Mouse (Mus musculus): ENCODE results near the gene Tmem132b.
"Not testable (repeated sequence)": the region's sequence is repeated elsewhere in the genome, so short reads cannot be mapped to it uniquely, and the experiment has no call there.

Tmem132b gene

GRCm38 (mm10) chr5:125531634-125532033, at the start of gene Tmem132b:
Tmem132b (plus strand) TSS chr5:125531774.
- DNase-seq (ENCODE audit: low spot score) = peak; percentile 32

DNA sequence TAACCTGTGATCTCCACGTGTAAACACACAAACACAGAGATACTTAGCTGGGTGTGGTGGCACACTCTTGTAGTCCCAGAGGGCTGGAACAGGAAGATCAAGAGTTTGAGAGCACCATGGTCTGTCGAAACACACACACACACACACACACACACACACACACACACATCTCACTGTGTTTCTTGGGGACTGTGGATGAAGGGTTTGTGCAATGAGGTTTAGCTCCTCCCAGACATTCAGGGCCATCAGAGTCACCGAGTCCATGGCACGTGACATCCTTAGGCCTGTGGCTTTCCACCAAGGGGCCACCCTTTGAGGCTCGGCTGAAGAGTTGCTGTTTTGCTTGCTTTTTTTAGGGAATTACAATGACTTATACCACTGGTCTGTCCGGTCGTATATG, 49.1 kb upstream of the Tmem132b start:
- no peak for DNase-seq (ENCODE audit: low spot score)

GRCm38 (mm10) chr5:125483712-125484611, 47.6 kb upstream of the Tmem132b start:
- no peak for DNase-seq (ENCODE audit: low spot score)

GRCm38 (mm10) chr5:125485031-125485778, 46.4 kb upstream of the Tmem132b start:
- no peak for DNase-seq (ENCODE audit: low spot score)

GRCm38 (mm10) chr5:125486088-125486487, 45.5 kb upstream of the Tmem132b start:
- no peak for DNase-seq (ENCODE audit: low spot score)

DNA sequence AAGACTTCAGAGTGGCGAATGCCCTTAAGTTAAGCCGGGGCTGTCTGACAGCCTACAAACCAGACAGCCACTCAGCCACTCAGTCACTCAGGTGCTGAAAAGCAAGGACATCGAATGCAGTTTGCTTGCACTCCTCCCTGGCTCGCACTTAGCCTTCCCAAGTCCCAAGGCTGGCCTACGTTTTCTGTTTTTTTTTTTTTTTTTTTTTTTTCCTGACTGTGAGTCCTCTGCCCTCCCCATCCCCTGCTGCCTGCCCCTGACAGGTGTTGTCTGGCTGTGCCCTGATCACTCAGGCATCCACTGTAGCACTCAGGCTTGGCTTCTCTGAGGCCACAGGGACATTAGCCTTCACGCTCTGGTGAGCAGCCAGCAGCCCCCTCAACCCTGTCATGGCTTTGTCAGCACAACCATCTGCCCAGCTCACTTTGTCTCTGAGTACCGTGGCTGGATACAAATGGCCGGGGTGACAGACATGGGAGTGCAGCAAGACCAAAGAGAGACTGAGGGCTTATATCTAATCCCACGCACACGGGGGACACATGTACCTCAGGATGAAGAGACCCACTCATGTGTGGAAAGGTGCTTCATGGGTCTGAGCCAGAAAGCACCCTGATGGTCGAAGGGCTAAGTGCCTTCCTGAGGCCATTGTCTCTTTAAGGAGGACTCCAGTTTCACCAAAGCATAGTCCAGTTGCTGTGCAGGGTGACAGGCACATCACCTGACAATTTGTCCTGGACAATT, 44.0 kb upstream of the Tmem132b start:
- DNase-seq (ENCODE audit: low spot score) = no peak

GRCm38 (mm10) chr5:125488116-125488455, 43.5 kb upstream of the Tmem132b start:
- no peak for DNase-seq (ENCODE audit: low spot score)

GRCm38 (mm10) chr5:125488953-125489352, 42.6 kb upstream of the Tmem132b start:
- not testable (repeated sequence) for DNase-seq (ENCODE audit: low spot score)

GRCm38 (mm10) chr5:125491107-125491506, 40.5 kb upstream of the Tmem132b start:
- DNase-seq (ENCODE audit: low spot score) = no peak

DNA sequence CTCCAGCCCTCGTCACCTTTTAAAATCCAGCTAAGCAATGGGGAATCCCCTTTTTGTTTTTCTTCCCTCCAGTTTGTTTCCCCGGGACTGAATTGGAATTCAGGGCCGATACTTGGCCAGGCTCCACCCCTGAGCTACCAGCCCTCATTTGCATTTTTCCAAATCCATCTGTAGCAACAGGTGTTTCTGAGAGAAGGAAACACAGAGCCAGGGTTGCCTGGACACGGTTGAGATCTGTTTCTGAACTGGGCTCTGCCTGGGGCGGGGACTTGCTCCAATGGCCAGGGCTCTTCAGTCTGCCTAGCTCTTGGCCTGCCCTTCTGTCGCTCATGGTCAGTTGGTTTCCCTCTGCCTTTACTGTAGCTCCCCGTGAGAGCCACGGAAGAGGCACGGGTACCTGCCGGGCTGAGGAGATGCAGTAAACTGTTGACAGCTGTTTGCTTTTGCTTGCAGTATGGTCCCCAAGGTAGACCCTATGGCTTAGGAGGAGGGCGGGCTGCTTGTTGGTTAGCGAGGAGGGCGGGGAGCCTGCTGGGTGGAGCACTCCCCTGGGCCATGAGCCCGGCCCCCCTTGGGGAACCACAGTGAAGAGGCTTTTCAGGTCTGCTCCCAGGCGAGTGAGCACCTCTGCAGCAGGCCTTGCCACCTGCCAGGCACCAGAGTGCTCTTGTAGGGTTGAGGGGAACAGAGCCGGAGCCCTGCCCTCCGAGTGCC, 39.0 kb upstream of the Tmem132b start:
- no peak for DNase-seq (ENCODE audit: low spot score)

DNA sequence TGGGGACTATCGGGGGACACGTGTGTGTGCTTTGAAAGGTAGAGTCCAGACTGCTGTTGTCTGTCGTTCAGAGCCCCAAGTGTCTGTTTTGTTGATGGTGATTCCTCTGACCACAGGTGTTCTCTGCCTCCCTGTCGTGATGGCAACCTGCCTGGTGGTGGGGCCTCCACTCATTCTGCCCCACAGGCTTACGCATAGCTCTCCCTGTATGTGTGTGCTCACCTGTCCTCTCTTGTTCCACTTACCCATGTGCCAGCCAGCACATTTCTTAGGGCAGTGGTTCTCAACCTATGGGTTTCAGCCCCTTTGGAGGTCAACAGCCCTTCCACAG, 38.5 kb upstream of the Tmem132b start:
- DNase-seq (ENCODE audit: low spot score) = no peak

- no peak for DNase-seq (ENCODE audit: low spot score)
Observed at GRCm38 (mm10) chr5:125495655-125496054, 35.9 kb upstream of the Tmem132b start.

DNA sequence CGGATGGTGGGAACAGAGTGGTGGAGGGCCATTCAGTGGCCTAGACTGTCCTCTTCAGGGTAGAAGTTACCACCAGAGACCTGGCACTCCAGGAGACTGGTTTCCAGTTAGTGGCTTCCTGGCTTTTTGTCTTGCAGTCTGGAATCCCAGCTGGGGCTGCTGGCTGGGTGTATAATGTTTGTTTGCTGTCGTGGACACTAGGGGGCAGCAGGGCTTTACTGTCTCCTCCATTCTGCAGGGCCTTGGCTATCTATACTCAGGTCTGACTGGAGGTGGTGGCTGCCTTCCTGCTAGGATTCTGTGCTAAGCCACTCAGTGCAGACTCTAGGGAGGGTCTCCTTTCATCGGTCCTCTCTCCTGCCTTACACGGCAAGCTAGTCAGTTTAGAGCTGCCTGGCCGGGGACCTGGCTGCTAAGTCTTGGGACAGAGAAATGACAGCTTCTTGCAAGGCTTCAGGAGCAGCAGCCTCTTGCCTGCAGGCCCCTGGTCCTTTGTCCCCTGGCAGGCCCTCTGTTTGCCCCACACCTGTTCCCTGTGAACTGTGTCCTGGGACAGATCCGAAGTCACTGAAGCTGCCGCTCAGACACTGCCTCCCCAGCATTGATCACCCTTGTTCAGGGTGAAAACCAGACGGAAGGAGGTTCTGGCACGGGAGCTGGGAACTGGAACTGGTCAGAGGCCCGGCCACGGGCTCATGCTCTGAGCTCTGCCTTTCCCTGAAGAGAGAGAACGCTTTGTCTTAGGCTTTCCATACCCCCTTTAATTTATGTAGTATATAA, 33.6 kb upstream of the Tmem132b start:
- DNase-seq (ENCODE audit: low spot score) = peak; percentile 69

- no peak for DNase-seq (ENCODE audit: low spot score)
Observed at GRCm38 (mm10) chr5:125501505-125501904, 30.1 kb upstream of the Tmem132b start.

DNA sequence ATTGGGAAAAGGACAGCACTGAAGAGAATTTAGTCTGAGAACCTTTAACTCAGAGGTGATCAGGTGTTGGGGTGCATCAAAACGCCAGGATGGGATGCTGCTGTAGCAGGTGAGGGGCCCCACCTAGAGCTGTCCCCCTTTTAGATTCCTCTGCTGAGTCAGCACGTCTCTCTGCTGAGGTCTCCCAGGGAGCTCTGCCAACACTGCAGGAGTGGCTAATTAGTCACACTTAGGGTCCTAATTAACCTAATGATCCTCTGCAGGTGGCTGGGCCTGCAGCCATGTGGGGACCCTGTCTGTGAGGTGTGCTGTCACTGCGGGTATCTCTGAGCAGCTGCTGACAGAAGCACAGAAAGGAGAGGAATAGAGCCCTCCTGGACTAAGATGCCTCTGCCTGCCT, 29.4 kb upstream of the Tmem132b start:
- no peak for DNase-seq (ENCODE audit: low spot score)

GRCm38 (mm10) chr5:125503628-125504027, 27.9 kb upstream of the Tmem132b start:
- DNase-seq (ENCODE audit: low spot score) = no peak

- DNase-seq (ENCODE audit: low spot score) = no peak
Observed at GRCm38 (mm10) chr5:125504692-125505091, 26.9 kb upstream of the Tmem132b start.

- no peak for DNase-seq (ENCODE audit: low spot score)
Observed at GRCm38 (mm10) chr5:125505968-125506367, 25.6 kb upstream of the Tmem132b start.

DNA sequence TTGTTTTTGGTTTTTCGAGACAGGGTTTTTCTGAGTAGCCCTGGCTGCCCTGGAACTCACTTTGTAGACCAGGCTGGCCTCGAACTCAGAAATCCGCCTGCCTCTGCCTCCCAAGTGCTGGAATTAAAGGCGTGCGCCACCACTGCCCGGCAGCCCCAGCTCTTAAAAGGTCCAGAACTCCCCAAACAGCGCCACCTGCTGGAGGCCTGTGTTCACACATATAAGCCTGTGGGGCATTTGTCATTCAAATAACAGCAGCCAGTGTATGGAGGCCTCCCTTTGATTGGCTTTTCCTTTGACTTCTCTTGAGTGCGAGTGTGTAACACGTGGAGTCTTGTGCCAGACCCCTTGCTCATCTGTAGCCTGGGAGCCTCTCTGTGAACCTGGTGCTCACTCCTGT, 24.0 kb upstream of the Tmem132b start:
- DNase-seq (ENCODE audit: low spot score) = no peak

DNA sequence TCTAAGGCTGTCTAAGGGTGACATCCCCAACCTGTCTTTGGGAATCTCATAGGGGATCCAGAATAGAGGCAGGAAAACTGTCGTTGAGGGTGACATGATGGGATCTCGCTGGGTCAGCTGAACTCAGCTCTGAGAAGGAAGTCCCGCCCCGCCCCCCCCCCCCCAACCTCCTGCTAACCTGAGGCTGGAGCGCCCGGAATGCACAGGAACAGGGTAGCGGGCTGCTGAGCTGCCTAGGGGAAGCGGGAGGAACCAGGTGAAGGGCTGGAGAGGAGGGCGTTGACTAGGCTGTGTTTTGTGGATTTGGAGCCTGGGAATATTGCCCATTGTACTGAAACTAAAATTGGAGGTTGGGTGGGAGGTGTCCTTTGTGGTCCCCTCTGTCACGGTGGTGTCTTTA, 23.6 kb upstream of the Tmem132b start:
- no peak for DNase-seq (ENCODE audit: low spot score)

DNA sequence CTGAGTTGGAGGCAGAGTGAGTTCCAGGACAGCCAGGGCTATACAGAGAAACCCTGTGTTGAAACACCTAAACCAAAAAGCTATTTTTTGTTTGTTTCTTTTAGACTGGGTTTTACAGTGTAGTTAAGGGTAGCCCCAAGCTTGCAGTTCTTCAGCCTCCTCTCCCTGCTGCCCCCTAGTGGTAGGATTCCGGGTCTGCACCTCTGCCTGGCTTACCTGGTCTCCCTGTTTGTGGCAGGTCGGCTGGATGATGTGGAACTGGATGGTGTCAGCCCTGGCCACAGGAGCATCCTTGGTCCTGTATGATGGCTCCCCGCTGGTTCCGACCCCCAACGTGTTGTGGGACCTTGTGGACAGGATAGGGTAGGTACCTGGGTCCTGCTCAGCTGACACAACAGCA, 22.0 kb upstream of the Tmem132b start:
- DNase-seq (ENCODE audit: low spot score) = no peak
